Mouse (Mus musculus) granulocyte monocyte progenitor cell, adult 5-6 weeks (primary cell): Measurements from ENCODE around the gene Scpep1. TPM values are rescaled to one million over a fixed set of nuclear protein-coding genes. Genes with fewer than 3 reads are reported as not detected.

ENCODE experiments used
- ATAC-seq: replicated peaks from 2 replicates; pipeline ENCODE4 v1.8.0; 2016; ENCODE audit warnings: mild to moderate bottlenecking, moderate TSS enrichment, inconsistent platforms; ENCODE audit not compliant: poor library complexity, severe bottlenecking
- total RNA-seq, 2 experiments: library from RNA; stranded (forward) in 1 of 2; stranded (reverse) in 1 of 2; fragments of 200-712, 200-1000 nt in 1 of 2; fragments of >200 nt in 1 of 2; fragmentation: Nextera tagmentation in 1 of 2; gene quantifications; 2 replicates each; pipeline ENCODE4 v1.2.3; 2014 to 2017

Gene Scpep1
- total RNA-seq, 2 experiments from 2014 or later: 11.5 to 22.3 TPM

GRCm38 (mm10) chr11:88976320-88976719 is 21.1 kb upstream of the Scpep1 start:
- ATAC-seq: no peak

DNA sequence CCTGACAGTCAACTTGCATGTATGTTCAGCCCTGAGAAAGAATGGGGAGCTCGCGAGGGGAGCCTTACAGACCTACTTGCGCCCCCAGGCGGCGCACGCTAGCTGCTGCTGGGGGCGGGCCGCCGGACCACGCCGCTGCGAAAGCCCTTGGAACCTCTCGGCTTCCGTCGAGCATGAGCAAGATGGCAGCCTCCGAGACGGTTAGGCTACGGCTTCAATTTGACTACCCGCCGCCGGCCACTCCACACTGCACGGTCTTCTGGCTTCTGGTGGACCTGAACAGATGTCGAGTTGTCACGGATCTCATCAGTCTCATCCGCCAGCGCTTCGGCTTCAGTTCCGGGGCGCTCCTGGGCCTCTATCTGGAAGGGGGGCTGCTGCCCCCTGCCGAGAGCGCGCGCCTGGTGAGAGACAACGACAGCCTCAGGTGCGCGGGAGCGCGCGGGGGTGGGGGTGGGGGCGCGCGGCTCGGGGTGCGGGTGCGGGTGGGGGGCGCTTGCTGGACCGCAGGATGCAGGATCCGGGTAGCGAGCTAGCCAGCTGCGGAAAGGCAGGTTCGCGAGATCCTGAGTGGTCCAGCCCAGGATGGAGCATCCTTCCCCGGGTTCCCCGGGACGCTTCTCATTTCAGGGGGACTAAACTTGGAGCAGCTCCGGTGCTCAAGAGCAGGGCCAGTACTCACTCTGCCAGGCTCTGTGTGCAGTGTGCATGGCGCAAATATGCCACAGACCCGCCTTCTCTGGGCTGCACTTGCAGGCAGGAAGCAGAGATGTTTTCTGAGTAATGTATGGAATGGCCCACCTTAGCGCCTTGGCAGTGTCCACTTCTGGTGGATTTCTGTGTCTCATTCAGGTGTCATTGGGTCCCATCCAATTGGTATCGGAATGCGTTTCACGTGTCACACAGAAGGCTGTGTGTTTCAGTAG is 18.8 kb upstream of the Scpep1 start:
- ATAC-seq: peak; percentile 95

- ATAC-seq: no peak
Observed at GRCm38 (mm10) chr11:88970202-88970732, 15.0 kb upstream of the Scpep1 start, which contains the start of gene Coil. Coil (plus strand) TSS chr11:88970252.

DNA sequence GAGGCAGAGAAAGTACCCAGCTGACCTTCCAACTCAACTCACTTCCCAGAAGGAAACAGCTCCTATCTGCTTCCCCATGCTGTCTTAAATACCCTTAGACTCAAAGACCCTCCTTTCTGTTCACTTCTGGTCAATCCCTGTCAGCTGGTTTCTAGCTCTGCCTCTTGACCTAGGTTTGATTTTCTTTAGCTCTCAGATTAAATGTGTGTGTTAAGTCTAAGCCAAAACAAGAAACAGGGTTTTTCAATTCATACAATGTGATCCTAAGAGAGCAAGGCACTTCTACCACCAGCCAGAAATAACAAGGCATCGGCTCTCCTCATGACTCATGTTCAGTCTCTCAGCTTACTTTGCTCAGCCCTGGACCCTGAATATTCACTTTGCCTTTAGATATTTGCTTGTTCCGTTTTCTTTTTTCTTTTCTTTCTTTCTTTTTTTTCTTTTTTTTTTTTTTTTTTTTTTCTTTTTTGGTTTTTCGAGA is 11.7 kb upstream of the Scpep1 start, which contains the start of gene Elobl:
Gene Elobl (minus strand): TSS at position 51 of the 481 bp plus-strand sequence.
- ATAC-seq: no peak

DNA sequence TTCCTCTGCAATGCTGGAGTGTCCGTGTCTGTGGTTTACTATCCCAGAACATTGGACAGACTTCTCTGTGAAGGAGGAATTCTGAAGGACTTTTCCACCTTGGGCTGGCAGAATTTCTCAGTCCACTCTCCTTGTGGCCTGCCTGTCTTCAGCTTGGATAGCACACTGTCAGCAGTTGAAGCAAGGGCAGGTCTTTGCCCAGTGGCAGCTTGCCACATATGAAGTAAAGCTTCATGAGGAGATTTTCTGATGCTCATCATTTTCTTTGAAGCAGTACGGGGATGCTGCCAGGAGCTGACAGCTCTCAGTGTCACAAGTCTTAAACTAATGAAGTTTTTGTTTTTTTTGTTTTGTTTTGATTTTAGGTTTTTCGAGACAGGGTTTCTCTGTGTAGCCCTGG is 3.6 kb upstream of the Scpep1 start:
- no peak for ATAC-seq

- ATAC-seq: peak; percentile 55
Observed at GRCm38 (mm10) chr11:88954803-88955202, 462 bp downstream of the Scpep1 start.

GRCm38 (mm10) chr11:88953582-88953981 is 1.7 kb downstream of the Scpep1 start:
- no peak for ATAC-seq

GRCm38 (mm10) chr11:88952117-88952516 is 3.1 kb downstream of the Scpep1 start:
- no peak for ATAC-seq

DNA sequence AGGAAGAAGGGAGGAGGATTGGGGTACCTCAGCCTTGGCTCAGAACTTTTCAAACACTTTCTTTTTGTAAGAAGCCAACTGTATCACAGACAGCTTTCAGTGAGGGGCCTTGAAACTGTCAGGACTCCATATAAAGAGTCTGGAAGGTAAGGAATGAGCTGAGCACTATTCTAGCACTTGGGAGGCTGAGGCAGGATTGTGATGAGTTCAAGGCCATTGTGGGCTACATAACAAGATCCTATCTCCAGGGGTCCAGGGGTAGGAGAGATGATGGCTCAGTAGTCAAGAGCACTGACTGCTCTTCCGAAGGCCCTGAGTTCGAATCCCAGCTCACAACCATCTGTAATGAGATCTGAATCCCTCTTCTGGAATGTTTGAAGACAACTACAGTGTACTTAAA is 3.7 kb downstream of the Scpep1 start:
- no peak for ATAC-seq

DNA sequence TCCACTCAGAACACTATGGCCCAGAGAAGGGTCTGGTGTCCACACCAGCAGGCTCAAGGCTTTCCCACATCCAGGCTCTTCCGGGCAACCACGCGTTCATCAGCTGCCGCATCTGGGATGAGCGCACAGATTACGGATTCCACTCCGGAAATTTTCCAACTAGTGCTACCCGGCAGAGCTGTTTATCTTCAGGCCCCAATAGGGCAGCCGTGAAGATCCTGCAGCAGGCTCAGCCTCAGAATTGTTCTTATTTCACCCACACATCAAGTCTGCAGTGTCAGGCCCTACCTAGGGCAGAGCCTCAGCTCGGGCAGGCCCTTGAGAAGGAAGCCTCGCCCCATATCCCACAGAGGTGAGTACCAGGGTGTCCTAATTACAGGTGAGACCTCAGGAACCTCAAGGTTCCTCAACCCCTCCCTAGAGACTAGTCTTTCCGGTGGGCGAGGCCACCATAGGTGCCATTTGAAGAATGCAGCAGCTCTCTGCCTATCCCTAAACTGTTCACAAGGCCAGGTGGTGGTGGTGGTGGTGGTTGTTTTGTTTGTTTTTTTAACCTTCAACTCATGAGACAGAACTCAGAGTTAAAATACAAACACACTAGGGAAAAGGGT is 4.5 kb downstream of the Scpep1 start:
- no peak for ATAC-seq

DNA sequence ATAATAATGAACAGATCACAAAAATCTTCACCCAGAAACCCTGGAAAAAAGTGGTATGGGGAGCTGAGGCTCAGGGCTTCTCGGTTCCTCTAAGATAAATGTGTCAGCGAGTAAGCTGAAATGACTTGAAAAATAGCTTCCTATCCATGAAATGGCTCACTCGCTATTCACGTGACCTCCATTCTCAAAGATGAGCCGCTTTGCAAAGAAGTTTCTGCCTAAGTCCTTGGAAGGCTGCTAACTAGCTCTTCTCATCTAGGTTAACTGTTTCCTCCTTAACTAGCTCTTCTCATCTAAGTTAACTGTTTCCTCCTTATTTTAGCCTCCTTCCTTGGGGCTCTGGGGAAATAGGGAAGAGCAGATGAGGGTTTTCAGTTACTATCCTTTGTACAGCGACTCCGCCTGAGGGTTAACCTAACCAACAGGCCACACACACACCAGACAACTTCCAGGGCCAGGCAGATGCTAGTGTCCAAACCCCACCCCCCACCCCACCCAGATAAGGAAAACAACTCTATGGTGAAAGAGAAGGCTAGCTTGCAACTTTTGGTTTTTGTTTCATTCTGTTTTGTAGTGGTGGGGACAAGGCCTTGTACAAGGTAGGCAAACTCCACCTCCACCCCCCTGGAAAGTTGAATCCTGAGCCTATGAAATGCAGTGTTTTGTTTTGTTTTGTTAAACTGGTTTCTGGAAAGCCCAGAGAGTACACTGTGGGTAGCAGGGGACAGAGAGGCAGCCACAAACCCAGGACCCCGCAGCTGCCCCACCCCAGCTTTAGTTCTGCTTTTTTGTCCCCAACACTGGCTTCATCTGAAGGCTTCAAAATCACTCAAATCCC is 5.2 kb downstream of the Scpep1 start:
- ATAC-seq: peak; percentile 49

GRCm38 (mm10) chr11:88948896-88949295 is 6.4 kb downstream of the Scpep1 start:
- ATAC-seq: no peak

DNA sequence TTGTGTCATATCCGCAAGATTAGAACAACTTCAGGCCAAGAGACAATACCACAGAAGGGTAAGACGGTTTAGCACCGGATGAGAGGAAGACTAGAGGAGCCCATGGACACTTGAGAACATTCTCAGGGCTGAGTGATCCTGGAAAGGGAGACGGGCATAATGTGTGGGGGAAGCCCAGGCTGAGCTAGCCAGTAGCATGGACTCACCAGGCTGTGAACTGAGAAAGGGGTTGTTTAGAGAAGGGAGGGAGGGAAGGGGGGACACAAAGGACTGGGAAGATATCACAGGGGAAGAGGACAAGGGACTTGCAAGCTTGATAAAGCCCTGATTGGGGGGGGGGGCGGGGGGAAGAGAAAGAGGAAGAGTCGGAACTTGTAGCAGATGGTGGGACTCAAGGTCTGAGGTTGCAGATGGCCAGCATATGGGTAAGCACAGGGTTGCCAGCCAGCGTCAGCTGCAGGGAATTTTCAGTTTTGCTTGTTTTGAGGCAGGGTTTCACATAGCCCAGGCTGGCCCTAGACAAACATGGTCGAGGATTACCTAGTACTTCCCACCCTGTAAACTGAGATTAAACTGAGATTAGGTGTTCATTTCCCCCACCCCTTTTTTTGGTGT is 9.2 kb downstream of the Scpep1 start:
- ATAC-seq: peak; percentile 66

GRCm38 (mm10) chr11:88941489-88941888 is 13.8 kb downstream of the Scpep1 start:
- ATAC-seq: no peak

- no peak for ATAC-seq
Observed at GRCm38 (mm10) chr11:88939634-88940033, 15.6 kb downstream of the Scpep1 start.

GRCm38 (mm10) chr11:88938770-88939169 is 16.5 kb downstream of the Scpep1 start:
- no peak for ATAC-seq

DNA sequence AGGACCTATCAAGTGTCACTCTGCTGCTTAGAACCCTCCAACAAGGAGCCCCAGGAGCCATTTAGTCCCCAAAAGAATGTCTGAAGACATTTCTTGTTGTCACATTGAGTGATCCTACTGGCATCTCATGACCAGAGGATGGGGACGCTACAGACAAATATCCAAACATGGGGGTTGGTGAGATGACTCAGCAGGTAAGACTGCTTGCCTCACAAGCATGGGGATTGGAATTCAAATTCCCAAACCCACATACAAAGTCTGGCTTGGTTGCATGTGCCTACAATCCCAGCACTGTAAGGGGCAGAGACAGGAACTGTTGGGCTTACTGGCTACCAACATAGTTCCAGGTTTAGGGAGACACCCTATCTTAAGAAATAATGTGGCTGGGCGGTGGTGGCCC is 17.4 kb downstream of the Scpep1 start:
- ATAC-seq: no peak

GRCm38 (mm10) chr11:88934089-88935000 is 20.9 kb downstream of the Scpep1 start:
- ATAC-seq: no peak

GRCm38 (mm10) chr11:88933030-88933429 is 22.2 kb downstream of the Scpep1 start:
- no peak for ATAC-seq
